ENCODE assay signal across 10 mouse cellular contexts in genomic region chr19:53577025-53577800, GRCm38 (mm10). TPM values are rescaled to one million over a fixed set of nuclear protein-coding genes. Genes with fewer than 3 reads are reported as not detected.
DNase-seq lines count a peak whose midpoint lies in the region; ATAC-seq and TF ChIP-seq lines count a peak whose summit lies in the region.
"Had no signal": no experiment of that assay in that cellular context is flagged by ENCODE, and none has a peak within 500 bp of the region (broad histone marks: within the 10 kb centered on the region; RNA-seq: fewer than 3 reads in every experiment).

No protein-coding gene starts in this region.

- no peaks in the 10 kb centered on the region for H3K4me1 ChIP-seq in forebrain, embryonic 11.5 days (replicated peaks; ENCODE audit: control insufficient read depth, insufficient read depth, low read length)
- H3K4me1 ChIP-seq in forebrain, embryonic 16.5 days (replicated peaks; ENCODE audit: control insufficient read depth, insufficient read depth, low read length), result peaks cover 2% of the 10 kb centered on the region; the same call in 1 of the 2 replicates
- no peaks in the 10 kb centered on the region for H3K4me1 ChIP-seq in lung, postnatal 0 days (ENCODE audit: insufficient read depth, low read depth, low read length)
- H3K4me1 ChIP-seq in kidney, adult 2 months (ENCODE audit: control insufficient read depth, insufficient read depth, low read length), result peaks cover 9% of the 10 kb centered on the region
- H3K4me1 ChIP-seq in small intestine, adult 2 months (ENCODE audit: control insufficient read depth, insufficient read depth, insufficient read length, low read length), result peaks cover 13% of the 10 kb centered on the region; the same call in 1 of the 2 replicates
- H3K4me1 ChIP-seq: liver, embryonic 15.5 days had no signal

- TF ChIP-seq CTCF in lung, postnatal 0 days (IDR thresholded peaks at IDR 0.05), result no peak
- TF ChIP-seq CTCF in kidney, adult 2 months (conservative IDR thresholded peaks at IDR 0.05; ENCODE audit: insufficient read depth, insufficient read length, low read depth, low read length), result no peak
- no peak for TF ChIP-seq CTCF in small intestine, adult 2 months (IDR thresholded peaks at IDR 0.05; ENCODE audit: extremely low read depth, insufficient read length, insufficient replicate concordance, low read depth, low read length)

- H3K27ac ChIP-seq in forebrain, embryonic 11.5 days (ENCODE audit: low read depth, low read length), result no peak overlapping the region
- no peak overlapping the region for H3K27ac ChIP-seq in forebrain, embryonic 16.5 days (ENCODE audit: low read length)
- H3K27ac ChIP-seq in lung, postnatal 0 days (ENCODE audit: low read length), result no peak overlapping the region
- H3K27ac ChIP-seq in kidney, adult 2 months (ENCODE audit: insufficient read depth, low read depth, low read length), result peak overlapping the region; percentile 30; the same call in 1 of the 2 replicates
- H3K27ac ChIP-seq in small intestine, adult 2 months (ENCODE audit: insufficient read depth, low read depth, low read length), result peak overlapping the region; percentile 78
- H3K27ac ChIP-seq: liver, embryonic 15.5 days had no signal

- no peak for TF ChIP-seq EP300 in lung, postnatal 0 days (IDR thresholded peaks at IDR 0.05)

- no peak for ATAC-seq in forebrain, embryonic 11.5 days (replicated peaks; ENCODE audit: low FRiP score)
- ATAC-seq in forebrain, embryonic 16.5 days, result no peak
- peak; percentile 19; the same call in 1 of the 2 replicates for ATAC-seq in lung, postnatal 0 days
- ATAC-seq: Patski had no signal

- no peaks in the 10 kb centered on the region for H3K27me3 ChIP-seq in forebrain, embryonic 11.5 days (ENCODE audit: control insufficient read depth, insufficient read depth, low read length)
- H3K27me3 ChIP-seq in forebrain, embryonic 16.5 days (replicated peaks; ENCODE audit: control insufficient read depth, insufficient read depth, low read length), result no peaks in the 10 kb centered on the region
- H3K27me3 ChIP-seq in lung, postnatal 0 days (replicated peaks; ENCODE audit: insufficient read depth, low read length), result no peaks in the 10 kb centered on the region
- no peaks in the 10 kb centered on the region for H3K27me3 ChIP-seq in kidney, adult 2 months (replicated peaks; ENCODE audit: control insufficient read depth, insufficient read depth, low read length)
- H3K27me3 ChIP-seq in small intestine, adult 2 months (ENCODE audit: control insufficient read depth, insufficient read depth, low read length), result no peaks in the 10 kb centered on the region
- H3K27me3 ChIP-seq: liver, embryonic 15.5 days; Patski had no signal

- H3K4me2 ChIP-seq in forebrain, embryonic 11.5 days (ENCODE audit: low read depth, low read length, severe bottlenecking), result no peak overlapping the region
- no peak overlapping the region for H3K4me2 ChIP-seq in forebrain, embryonic 16.5 days (ENCODE audit: low read length)
- H3K4me2 ChIP-seq in lung, postnatal 0 days (replicated peaks; ENCODE audit: low read depth, low read length), result no peak overlapping the region
- H3K4me2 ChIP-seq: liver, embryonic 15.5 days had no signal

- no peak for TF ChIP-seq POLR2A in kidney, adult 2 months (IDR thresholded peaks at IDR 0.05; ENCODE audit: low read depth, low read length)
- no peak for TF ChIP-seq POLR2A in small intestine, adult 2 months (IDR thresholded peaks at IDR 0.05; ENCODE audit: low read depth, low read length)

- H3K9me3 ChIP-seq in forebrain, embryonic 11.5 days (ENCODE audit: control insufficient read depth, low read length), result no peaks in the 10 kb centered on the region
- no peaks in the 10 kb centered on the region for H3K9me3 ChIP-seq in forebrain, embryonic 16.5 days (ENCODE audit: control insufficient read depth, low read length)
- H3K9me3 ChIP-seq in lung, postnatal 0 days (ENCODE audit: low read length), result no peaks in the 10 kb centered on the region
- H3K9me3 ChIP-seq: liver, embryonic 15.5 days had no signal

- H3K9ac ChIP-seq in forebrain, embryonic 11.5 days (ENCODE audit: low read length), result no peak overlapping the region
- no peak overlapping the region for H3K9ac ChIP-seq in forebrain, embryonic 16.5 days (replicated peaks; ENCODE audit: low read depth, low read length)
- no peak overlapping the region for H3K9ac ChIP-seq in lung, postnatal 0 days (replicated peaks; ENCODE audit: low read depth)
- H3K9ac ChIP-seq: liver, embryonic 15.5 days had no signal

- peak; percentile 46 for DNase-seq in forebrain, embryonic 11.5 days (ENCODE audit: low spot score)
- DNase-seq in lung, postnatal 0 days (ENCODE audit: low spot score), result peak; percentile 36
- no peak for DNase-seq in lung, postnatal 36 days
- DNase-seq in kidney, adult 2 months, result peak; percentile 83
- no peak for DNase-seq in frontal cortex, postnatal 14 days (ENCODE audit: low spot score in 2 of 2)
- DNase-seq in ovary, postnatal 14 days (ENCODE audit: low spot score), result no peak

- H3K36me3 ChIP-seq in forebrain, embryonic 11.5 days (ENCODE audit: control insufficient read depth, insufficient read depth, low read length), result no peaks in the 10 kb centered on the region
- H3K36me3 ChIP-seq in forebrain, embryonic 16.5 days (ENCODE audit: control insufficient read depth, insufficient read depth), result no peaks in the 10 kb centered on the region
- no peaks in the 10 kb centered on the region for H3K36me3 ChIP-seq in lung, postnatal 0 days (ENCODE audit: insufficient read depth, low read length)
- no peaks in the 10 kb centered on the region for H3K36me3 ChIP-seq in kidney, adult 2 months (ENCODE audit: control insufficient read depth, insufficient read depth, low read length)
- no peaks in the 10 kb centered on the region for H3K36me3 ChIP-seq in small intestine, adult 2 months (ENCODE audit: control insufficient read depth, insufficient read depth, low read length)
- H3K36me3 ChIP-seq: liver, embryonic 15.5 days had no signal

- WGBS in forebrain, embryonic 11.5 days, result 50% methylated on average over 11 of the region's 11 CpGs
- WGBS in forebrain, embryonic 16.5 days, result 40% methylated on average over 11 of the region's 11 CpGs
- WGBS in lung, postnatal 0 days, result 33% methylated on average over 11 of the region's 11 CpGs
- 37% methylated on average over 11 of the region's 11 CpGs for WGBS in kidney, adult 2 months
- WGBS in small intestine, adult 2 months, result 33% methylated on average over 11 of the region's 11 CpGs

- H3K4me3 ChIP-seq in forebrain, embryonic 11.5 days (ENCODE audit: low read depth, low read length), result no peak overlapping the region
- no peak overlapping the region for H3K4me3 ChIP-seq in forebrain, embryonic 16.5 days (replicated peaks; ENCODE audit: low read length)
- H3K4me3 ChIP-seq in lung, postnatal 0 days (ENCODE audit: low read depth, low read length), result no peak overlapping the region
- no peak overlapping the region for H3K4me3 ChIP-seq in kidney, adult 2 months (ENCODE audit: insufficient read depth, low read depth, low read length)
- no peak overlapping the region for H3K4me3 ChIP-seq in small intestine, adult 2 months (ENCODE audit: low read depth, low read length)
- H3K4me3 ChIP-seq: liver, embryonic 15.5 days had no signal

RNA-seq across cellular contexts. Expression of gene Nutf2-ps1, which starts 11.7 kb away (rescaled TPM):
- 433 and 467 TPM in 2 replicates for polyA plus RNA-seq in forebrain, embryonic 11.5 days (2014; fragmentation: Nextera tagmentation; extraction: Ambion mirVana)
- 266 and 275 TPM in 2 replicates for polyA plus RNA-seq in forebrain, embryonic 16.5 days (2015; fragmentation: Nextera tagmentation; extraction: Ambion mirVana)
- polyA plus RNA-seq in lung, postnatal 0 days (2015; fragmentation: Nextera tagmentation; extraction: Ambion mirVana), result 121 and 134 TPM in 2 replicates
- 96.4 and 112 TPM in 2 replicates for polyA plus RNA-seq in kidney, adult 2 months (2012; rRNA removed)
- polyA plus RNA-seq in small intestine, adult 2 months (2012; rRNA removed), result 36.8 and 48.9 TPM in 2 replicates

RNA-seq across cellular contexts. Expression of gene Smc3, which starts 23.0 kb away (rescaled TPM):
- 94.1 and 101 TPM in 2 replicates for polyA plus RNA-seq in forebrain, embryonic 11.5 days (2014; fragmentation: Nextera tagmentation; extraction: Ambion mirVana)
- polyA plus RNA-seq in forebrain, embryonic 16.5 days (2015; fragmentation: Nextera tagmentation; extraction: Ambion mirVana), result 70.4 and 79.2 TPM in 2 replicates
- 32.8 and 34.8 TPM in 2 replicates for polyA plus RNA-seq in lung, postnatal 0 days (2015; fragmentation: Nextera tagmentation; extraction: Ambion mirVana)
- polyA plus RNA-seq in kidney, adult 2 months (2012; rRNA removed), result 3.3 and 5.1 TPM in 2 replicates
- 0.43 and 1.4 TPM in 2 replicates for polyA plus RNA-seq in small intestine, adult 2 months (2012; rRNA removed)

RNA-seq across cellular contexts. Expression of gene Dusp5, which starts 48.3 kb away (rescaled TPM):
- 4.4 and 4.5 TPM in 2 replicates for polyA plus RNA-seq in forebrain, embryonic 11.5 days (2014; fragmentation: Nextera tagmentation; extraction: Ambion mirVana)
- polyA plus RNA-seq in forebrain, embryonic 16.5 days (2015; fragmentation: Nextera tagmentation; extraction: Ambion mirVana), result 2.4 and 3.9 TPM in 2 replicates
- 10.6 and 10.9 TPM in 2 replicates for polyA plus RNA-seq in lung, postnatal 0 days (2015; fragmentation: Nextera tagmentation; extraction: Ambion mirVana)
- 1.0 and 2.0 TPM in 2 replicates for polyA plus RNA-seq in kidney, adult 2 months (2012; rRNA removed)
- 18.0 and 28.5 TPM in 2 replicates for polyA plus RNA-seq in small intestine, adult 2 months (2012; rRNA removed)

Comparison
In these comparisons a context has a peak if more than half of its experiments do, and no peak if none do; other contexts are left out.
1. DNase-seq: peak in forebrain, embryonic 11.5 days (single experiment), lung, postnatal 0 days (single experiment) and kidney, adult 2 months (single experiment); none in lung, postnatal 36 days (single experiment), frontal cortex, postnatal 14 days (0 of 2) and ovary, postnatal 14 days (single experiment).
2. H3K27ac ChIP-seq: peak in kidney, adult 2 months (single experiment) and small intestine, adult 2 months (single experiment); none in forebrain, embryonic 11.5 days (single experiment), forebrain, embryonic 16.5 days (single experiment) and lung, postnatal 0 days (single experiment).